Mouse (Mus musculus) brain, embryonic 14.5 days (tissue): ENCODE data around the gene Selenof. TPM values are rescaled to one million over a fixed set of nuclear protein-coding genes. Genes with fewer than 3 reads are reported as not detected.

Experiments
- DNase-seq: peaks from one replicate; pipeline ENCODE4 v3.0.0-alpha.2; 2011; ENCODE audit warnings: low read depth
- CTCF ChIP-seq: fragments of 200-500 bp; IDR thresholded peaks from 2 replicates; pipeline ENCODE4 v1.5.1; 2012; ENCODE audit warnings: inconsistent platforms, mild to moderate bottlenecking, moderate library complexity, borderline replicate concordance; ENCODE audit not compliant: insufficient read depth, insufficient read length; ENCODE audit errors: extremely low read depth
- POLR2A ChIP-seq: fragments of 200-500 bp; IDR thresholded peaks from 2 replicates; pipeline ENCODE4 v1.6.1; 2012; ENCODE audit warnings: mild to moderate bottlenecking, inconsistent platforms, borderline replicate concordance; ENCODE audit not compliant: poor library complexity, insufficient read depth, insufficient read length, severe bottlenecking; ENCODE audit errors: extremely low read depth
- polyA plus RNA-seq: library from polyadenylated mRNA; depleted of rRNA; stranded (reverse); fragments of >200 nt; gene quantifications from 2 replicates; pipeline ENCODE4 v1.2.3, GENCODE M21; 2012

The Selenof gene
- polyA plus RNA-seq, 1 experiment: 254 TPM

- 0 out of 2 replicates have a peak, but pooled peaks have one; percentile 15 for TF ChIP-seq CTCF
- TF ChIP-seq POLR2A: no peak
- DNase-seq: no peak
Observed at GRCm38 (mm10) chr3:144606449-144606848, 36.3 kb downstream of the Selenof start.

- DNase-seq: no peak
- TF ChIP-seq CTCF (no peak), POLR2A (no peak)
Observed at GRCm38 (mm10) chr3:144608090-144608489, 38.0 kb downstream of the Selenof start.

GRCm38 (mm10) chr3:144610759-144611158 is 40.7 kb downstream of the Selenof start:
- no peak for DNase-seq
- TF ChIP-seq POLR2A (no peak), CTCF (no peak)

- TF ChIP-seq CTCF (no peak), POLR2A (no peak)
- peak; percentile 82 for DNase-seq
Observed at GRCm38 (mm10) chr3:144611626-144612271, 41.6 kb downstream of the Selenof start.

GRCm38 (mm10) chr3:144612382-144612781 is 42.3 kb downstream of the Selenof start:
- no peak for DNase-seq
- no peak for TF ChIP-seq CTCF
- no peak for TF ChIP-seq POLR2A

GRCm38 (mm10) chr3:144614277-144614676 is 44.2 kb downstream of the Selenof start:
- no peak for DNase-seq
- no peak for TF ChIP-seq POLR2A
- no peak for TF ChIP-seq CTCF

- no peak for DNase-seq
- TF ChIP-seq POLR2A: no peak
- no peak for TF ChIP-seq CTCF
Observed at GRCm38 (mm10) chr3:144614698-144615097, 44.6 kb downstream of the Selenof start.

- DNase-seq: peak; percentile 39
- no peak for TF ChIP-seq POLR2A
- TF ChIP-seq CTCF: no peak
Observed at GRCm38 (mm10) chr3:144615459-144615858, 45.4 kb downstream of the Selenof start.

GRCm38 (mm10) chr3:144616654-144617425 is 46.7 kb downstream of the Selenof start:
- TF ChIP-seq CTCF (peak; percentile 91), POLR2A (no peak)
- DNase-seq: peak; percentile 94

- no peak for TF ChIP-seq POLR2A
- no peak for DNase-seq
Observed at GRCm38 (mm10) chr3:144617633-144618180, 47.6 kb downstream of the Selenof start.

- peak; percentile 89 for DNase-seq
Observed at GRCm38 (mm10) chr3:144622930-144623612, 53.0 kb downstream of the Selenof start.

More at GRCm38 (mm10) chr3:144622930-144623612, 53.0 kb downstream of the Selenof start:
- TF ChIP-seq CTCF (no peak), POLR2A (no peak)
